Mouse (Mus musculus) hindbrain, embryonic 11.5 days (tissue): ENCODE results near the gene Lsp1. TPM values are rescaled to one million over a fixed set of nuclear protein-coding genes. Genes with fewer than 3 reads are reported as not detected.

Experiments used
- ATAC-seq: fragments of 200-750 bp; cut with Nextera tagmentation; 2 replicates; pipeline ENCODE4 v1.8.0; 2017; ENCODE audit warnings: mild to moderate bottlenecking, moderate TSS enrichment, moderate library complexity; ENCODE audit not compliant: low FRiP score
- DNase-seq: peaks from one replicate; pipeline ENCODE4 v3.0.0-alpha.2; 2015; ENCODE audit warnings: low spot score
- H3K27ac ChIP-seq: fragments of 300-500 bp; sonication (generic); 2 replicates; pipeline ENCODE4 v1.5.1; 2014; ENCODE audit warnings: mild to moderate bottlenecking, low read depth, low read length
- H3K27me3 ChIP-seq: fragments of 300-500 bp; sonication (generic); 2 replicates; pipeline ENCODE4 v1.6.1; 2014; ENCODE audit warnings: mild to moderate bottlenecking, low read length, moderate library complexity, mixed read lengths; ENCODE audit not compliant: control insufficient read depth, insufficient read depth
- H3K36me3 ChIP-seq: fragments of 300-500 bp; sonication (generic); 2 replicates; pipeline ENCODE4 v1.6.1; 2014; ENCODE audit warnings: mild to moderate bottlenecking, low read length, moderate library complexity, mixed read lengths; ENCODE audit not compliant: control insufficient read depth, insufficient read depth
- H3K4me1 ChIP-seq: fragments of 300-500 bp; sonication (generic); replicated peaks from 2 replicates; pipeline ENCODE4 v1.6.1; 2014; ENCODE audit warnings: low read length, mixed read lengths; ENCODE audit not compliant: control insufficient read depth, insufficient read depth
- H3K4me2 ChIP-seq: fragments of 300-500 bp; sonication (generic); replicated peaks from 2 replicates; pipeline ENCODE4 v1.6.1; 2014; ENCODE audit warnings: mild to moderate bottlenecking, low read depth, low read length
- H3K4me3 ChIP-seq: fragments of 300-500 bp; sonication (generic); 2 replicates; pipeline ENCODE4 v1.5.1; 2014; ENCODE audit warnings: low read depth, low read length
- H3K9ac ChIP-seq: fragments of 300-500 bp; sonication (generic); 2 replicates; pipeline ENCODE4 v1.6.1; 2014; ENCODE audit warnings: low read depth, low read length
- H3K9me3 ChIP-seq: fragments of 300-500 bp; sonication (generic); 2 replicates; pipeline ENCODE4 v1.6.1; 2016; ENCODE audit warnings: low read length; ENCODE audit not compliant: control insufficient read depth
- WGBS: fragments of 180-500 bp; shearing (Covaris S2); extraction: QIAGEN DNeasy Blood & Tissue Kit; methylation state at CpG from one replicate; pipeline ENCODE4 v1.1.7; 2014; 5-methylcytosine and 5-hydroxymethylcytosine counted together
- polyA plus RNA-seq: library from polyadenylated mRNA; unstranded; fragments of >200 nt; fragmentation: Nextera tagmentation; extraction: Ambion mirVana; gene quantifications from 2 replicates; pipeline ENCODE4 v1.2.1, GENCODE M21; 2014

Gene Lsp1
- polyA plus RNA-seq, 1 experiment from 2014 or later, result 16.1 TPM

DNA sequence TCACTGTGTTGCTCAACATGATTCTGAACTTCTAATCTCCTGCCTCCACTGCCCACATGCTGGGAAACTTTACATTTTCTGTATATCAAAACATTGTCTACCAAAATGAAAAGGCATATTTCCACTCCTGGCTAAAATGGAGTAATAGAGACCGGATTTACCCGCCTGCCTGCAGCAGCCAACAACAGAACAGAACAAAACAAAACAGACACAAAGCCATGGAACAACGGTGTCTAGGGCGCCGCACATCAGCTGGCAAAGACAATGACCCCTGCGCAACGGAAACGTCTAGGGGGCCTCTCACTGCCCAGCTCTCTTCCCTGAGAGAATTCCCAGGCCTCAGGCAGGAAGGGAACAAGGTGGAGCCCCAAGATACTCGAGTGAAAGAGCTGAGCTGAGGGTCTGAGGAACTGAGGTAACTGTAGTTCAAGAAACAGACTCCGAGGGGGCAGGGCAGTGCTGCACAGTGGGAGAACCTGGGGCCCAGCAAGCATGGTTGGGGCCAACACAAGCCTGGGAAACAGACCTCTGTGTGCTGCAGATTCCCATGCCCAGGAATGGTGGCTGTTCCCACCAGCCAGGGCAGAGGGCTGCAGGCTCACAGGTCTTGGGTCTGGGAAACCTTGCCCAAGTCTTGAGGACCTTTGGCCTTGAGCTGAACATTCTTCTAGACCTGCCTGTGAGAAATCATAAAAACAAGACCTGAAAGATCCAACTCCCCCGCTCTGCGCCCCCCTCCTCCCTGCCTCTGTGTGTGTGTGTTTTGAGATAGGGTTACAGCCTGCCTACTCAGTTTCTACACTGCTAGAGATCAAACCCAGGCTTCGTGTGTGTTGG, 65.0 kb downstream of the Lsp1 start:
- H3K4me1 ChIP-seq, result peaks cover 8% of the 10 kb centered on the region
- no peaks in the 10 kb centered on the region for H3K9me3 ChIP-seq
- ATAC-seq, result peak; percentile 27; the same call in 1 of the 2 replicates
- WGBS, result 22% methylated on average over 13 of the region's 13 CpGs
- H3K36me3 ChIP-seq, result no peaks in the 10 kb centered on the region
- H3K4me2 ChIP-seq, result no peak overlapping the region
- no peak for DNase-seq
- no peaks in the 10 kb centered on the region for H3K27me3 ChIP-seq
- peak overlapping the region; percentile 72 for H3K27ac ChIP-seq
- no peak overlapping the region for H3K9ac ChIP-seq
- H3K4me3 ChIP-seq, result no peak overlapping the region

DNA sequence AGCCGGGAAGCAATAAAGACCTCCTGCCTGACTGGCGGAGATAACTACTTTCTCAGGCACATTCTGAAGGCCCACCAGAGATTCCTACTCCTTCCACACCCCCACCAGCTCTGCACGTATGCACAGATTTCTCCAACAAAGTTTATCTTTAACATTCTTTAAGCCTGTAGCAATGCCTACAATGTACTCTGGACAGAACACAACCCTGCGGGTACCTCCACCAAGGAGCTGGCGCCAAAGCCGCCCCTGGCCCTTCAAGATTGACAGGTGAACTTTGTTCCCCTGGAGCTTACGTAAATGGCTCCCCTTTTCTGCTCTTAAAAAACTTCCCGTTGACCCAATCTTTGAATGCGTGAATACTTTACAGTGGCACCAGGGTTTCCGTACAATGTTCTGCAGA, 68.7 kb downstream of the Lsp1 start:
- WGBS, result 69% methylated on average over 10 of the region's 10 CpGs

DNA sequence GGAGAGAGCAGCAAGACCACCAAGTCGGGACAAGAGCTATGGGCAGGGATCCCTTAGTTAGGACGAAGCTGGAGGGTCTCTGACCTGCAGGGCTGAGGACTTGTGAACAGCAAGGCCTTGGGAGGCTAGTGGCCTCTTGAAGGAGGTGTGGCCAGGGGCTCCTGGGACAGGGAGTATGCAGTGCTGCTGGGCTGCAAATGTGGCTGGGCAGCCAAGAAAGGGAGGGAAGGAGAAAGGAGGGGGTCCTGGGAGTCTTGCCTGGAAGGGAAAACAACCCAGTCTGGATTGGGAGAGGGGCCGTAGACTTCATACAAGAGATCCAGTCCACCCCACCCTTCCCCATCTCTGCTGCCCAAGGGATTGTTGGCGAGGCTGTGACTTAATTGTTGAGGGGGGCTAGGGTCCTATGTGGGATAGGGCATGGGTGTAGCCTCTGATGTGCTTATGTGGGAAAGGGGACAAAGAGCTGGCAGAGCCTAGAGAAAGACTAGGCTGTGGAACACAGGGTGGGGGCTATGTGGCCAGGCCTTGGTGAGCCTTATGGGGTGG, 71.4 kb downstream of the Lsp1 start:
- ATAC-seq (no peak; the same call in 1 of the 2 replicates), DNase-seq (no peak)
- H3K27me3 ChIP-seq, result no peaks in the 10 kb centered on the region
- no peak overlapping the region for H3K9ac ChIP-seq
- H3K4me3 ChIP-seq, result no peak overlapping the region
- no peak overlapping the region for H3K4me2 ChIP-seq
- 82% methylated on average over 4 of the region's 4 CpGs for WGBS
- no peak overlapping the region for H3K27ac ChIP-seq
- peaks cover 5% of the 10 kb centered on the region for H3K4me1 ChIP-seq
- no peaks in the 10 kb centered on the region for H3K36me3 ChIP-seq
- no peaks in the 10 kb centered on the region for H3K9me3 ChIP-seq

More for the DNA sequence above, 68.7 kb downstream of the Lsp1 start:
- Histone ChIP-seq H3K4me2 (no peak overlapping the region), H3K4me3 (no peak overlapping the region), H3K27ac (no peak overlapping the region), H3K9me3 (no peaks in the 10 kb centered on the region), H3K27me3 (no peaks in the 10 kb centered on the region), H3K9ac (no peak overlapping the region), H3K36me3 (no peaks in the 10 kb centered on the region), H3K4me1 (peaks cover 13% of the 10 kb centered on the region)
- ATAC-seq (no peak), DNase-seq (no peak)

- Histone ChIP-seq H3K4me1 (peaks cover 5% of the 10 kb centered on the region), H3K4me3 (peak within 1 kb of the TSS; percentile 55), H3K4me2 (peak within 1 kb of the TSS; percentile 74), H3K27ac (peak within 1 kb of the TSS; percentile 70), H3K9me3 (no peaks in the 10 kb centered on the region), H3K36me3 (no peaks in the 10 kb centered on the region), H3K9ac (peak within 1 kb of the TSS; percentile 81), H3K27me3 (no peaks in the 10 kb centered on the region)
- DNase-seq (no peak), ATAC-seq (peak; percentile 72)
- WGBS, result 9% methylated on average over 9 of the region's 17 CpGs
These were observed 72.1 kb downstream of the Lsp1 start, which contains the start of gene Mrpl23 for GRCm38 (mm10) chr7:142532671-142533058. TSS of gene Mrpl23 (plus strand) at chr7:142532686.

- Histone ChIP-seq H3K27me3 (no peaks in the 10 kb centered on the region), H3K9me3 (no peaks in the 10 kb centered on the region), H3K4me3 (peak overlapping the region; percentile 55), H3K4me1 (peaks cover 5% of the 10 kb centered on the region), H3K9ac (peak overlapping the region; percentile 81), H3K36me3 (no peaks in the 10 kb centered on the region), H3K4me2 (peak overlapping the region; percentile 74), H3K27ac (peak overlapping the region; percentile 70)
- peak; percentile 89 for ATAC-seq
- WGBS, result 2% methylated on average over 28 of the region's 44 CpGs
- peak; percentile 89 for DNase-seq
These were observed 72.6 kb downstream of the Lsp1 start for GRCm38 (mm10) chr7:142533059-142533855.

- H3K4me1 ChIP-seq, result peaks cover 9% of the 10 kb centered on the region
- H3K4me3 ChIP-seq, result no peak overlapping the region
- H3K27ac ChIP-seq, result no peak overlapping the region
These were observed 74.5 kb downstream of the Lsp1 start for GRCm38 (mm10) chr7:142535116-142535515.

DNA sequence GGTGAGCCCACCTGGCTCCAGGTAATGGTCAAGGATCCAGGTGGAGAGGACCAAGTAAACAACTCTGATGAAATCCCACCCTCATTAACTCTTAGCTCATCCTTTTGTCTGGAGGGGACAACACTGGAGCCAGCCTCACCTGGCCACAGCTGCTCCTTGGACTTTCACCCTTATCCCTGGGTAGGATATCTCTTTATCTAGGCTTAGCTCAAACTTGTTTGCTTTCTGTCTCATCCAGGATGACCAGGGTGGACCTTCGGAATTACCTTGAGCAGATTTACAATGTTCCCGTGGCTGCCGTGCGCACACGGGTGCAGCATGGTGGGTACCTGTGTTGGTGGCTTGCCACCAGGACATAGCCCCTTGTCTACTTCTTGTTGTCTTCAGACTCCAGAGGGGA, 75.2 kb downstream of the Lsp1 start:
- no peaks in the 10 kb centered on the region for H3K27me3 ChIP-seq
- H3K4me3 ChIP-seq, result no peak overlapping the region
- no peak overlapping the region for H3K9ac ChIP-seq
- no peaks in the 10 kb centered on the region for H3K36me3 ChIP-seq
- ATAC-seq (no peak), DNase-seq (no peak)
- WGBS, result 98% methylated on average over 5 of the region's 5 CpGs
- no peak overlapping the region for H3K27ac ChIP-seq
- H3K9me3 ChIP-seq, result no peaks in the 10 kb centered on the region
- no peak overlapping the region for H3K4me2 ChIP-seq
- H3K4me1 ChIP-seq, result peaks cover 9% of the 10 kb centered on the region

More at GRCm38 (mm10) chr7:142535116-142535515, 74.5 kb downstream of the Lsp1 start:
- no peak for DNase-seq
- Histone ChIP-seq H3K9ac (no peak overlapping the region), H3K27me3 (no peaks in the 10 kb centered on the region), H3K36me3 (no peaks in the 10 kb centered on the region), H3K9me3 (no peaks in the 10 kb centered on the region), H3K4me2 (no peak overlapping the region)
- no peak for ATAC-seq
- 87% methylated on average over 4 of the region's 4 CpGs for WGBS

GRCm38 (mm10) chr7:142537181-142537580, 76.6 kb downstream of the Lsp1 start:
- ATAC-seq (no peak), DNase-seq (no peak)
- no peak overlapping the region for H3K4me2 ChIP-seq
- H3K36me3 ChIP-seq, result no peaks in the 10 kb centered on the region
- H3K4me1 ChIP-seq, result peaks cover 9% of the 10 kb centered on the region
- no peak overlapping the region for H3K4me3 ChIP-seq
- H3K27ac ChIP-seq, result no peak overlapping the region
- no peaks in the 10 kb centered on the region for H3K9me3 ChIP-seq
- H3K27me3 ChIP-seq, result no peaks in the 10 kb centered on the region
- WGBS, result 60% methylated on average over 5 of the region's 5 CpGs
- no peak overlapping the region for H3K9ac ChIP-seq
